Mouse (Mus musculus) hindbrain, embryonic 11.5 days (tissue): ENCODE results near the gene Ahnak2. TPM values are rescaled to one million over a fixed set of nuclear protein-coding genes. Genes with fewer than 3 reads are reported as not detected.

Experiments
- ATAC-seq: fragments of 200-750 bp; cut with Nextera tagmentation; 2 replicates; pipeline ENCODE4 v1.8.0; 2017; ENCODE audit warnings: mild to moderate bottlenecking, moderate TSS enrichment, moderate library complexity; ENCODE audit not compliant: low FRiP score
- DNase-seq: peaks from one replicate; pipeline ENCODE4 v3.0.0-alpha.2; 2015; ENCODE audit warnings: low spot score
- H3K27ac ChIP-seq: fragments of 300-500 bp; sonication (generic); 2 replicates; pipeline ENCODE4 v1.5.1; 2014; ENCODE audit warnings: mild to moderate bottlenecking, low read depth, low read length
- H3K27me3 ChIP-seq: fragments of 300-500 bp; sonication (generic); 2 replicates; pipeline ENCODE4 v1.6.1; 2014; ENCODE audit warnings: mild to moderate bottlenecking, low read length, moderate library complexity, mixed read lengths; ENCODE audit not compliant: control insufficient read depth, insufficient read depth
- H3K36me3 ChIP-seq: fragments of 300-500 bp; sonication (generic); 2 replicates; pipeline ENCODE4 v1.6.1; 2014; ENCODE audit warnings: mild to moderate bottlenecking, low read length, moderate library complexity, mixed read lengths; ENCODE audit not compliant: control insufficient read depth, insufficient read depth
- H3K4me1 ChIP-seq: fragments of 300-500 bp; sonication (generic); replicated peaks from 2 replicates; pipeline ENCODE4 v1.6.1; 2014; ENCODE audit warnings: low read length, mixed read lengths; ENCODE audit not compliant: control insufficient read depth, insufficient read depth
- H3K4me2 ChIP-seq: fragments of 300-500 bp; sonication (generic); replicated peaks from 2 replicates; pipeline ENCODE4 v1.6.1; 2014; ENCODE audit warnings: mild to moderate bottlenecking, low read depth, low read length
- H3K4me3 ChIP-seq: fragments of 300-500 bp; sonication (generic); 2 replicates; pipeline ENCODE4 v1.5.1; 2014; ENCODE audit warnings: low read depth, low read length
- H3K9ac ChIP-seq: fragments of 300-500 bp; sonication (generic); 2 replicates; pipeline ENCODE4 v1.6.1; 2014; ENCODE audit warnings: low read depth, low read length
- H3K9me3 ChIP-seq: fragments of 300-500 bp; sonication (generic); 2 replicates; pipeline ENCODE4 v1.6.1; 2016; ENCODE audit warnings: low read length; ENCODE audit not compliant: control insufficient read depth
- WGBS: fragments of 180-500 bp; shearing (Covaris S2); extraction: QIAGEN DNeasy Blood & Tissue Kit; methylation state at CpG from one replicate; pipeline ENCODE4 v1.1.7; 2014; 5-methylcytosine and 5-hydroxymethylcytosine counted together
- polyA plus RNA-seq: library from polyadenylated mRNA; unstranded; fragments of >200 nt; fragmentation: Nextera tagmentation; extraction: Ambion mirVana; gene quantifications from 2 replicates; pipeline ENCODE4 v1.2.1, GENCODE M21; 2014

The Ahnak2 gene
- polyA plus RNA-seq, 1 experiment from 2014 or later, result 0.29 TPM

- Histone ChIP-seq H3K4me1 (no peaks in the 10 kb centered on the region), H3K27ac (no peak overlapping the region), H3K9me3 (no peaks in the 10 kb centered on the region), H3K36me3 (no peaks in the 10 kb centered on the region), H3K4me2 (no peak overlapping the region), H3K27me3 (no peaks in the 10 kb centered on the region), H3K4me3 (no peak overlapping the region), H3K9ac (no peak overlapping the region)
- no peak for DNase-seq
- no peak for ATAC-seq
- WGBS, result 90% methylated on average over 3 of the region's 3 CpGs
Observed at GRCm38 (mm10) chr12:112762018-112762417, 40.4 kb downstream of the Ahnak2 start.

- ATAC-seq (no peak), DNase-seq (no peak)
- H3K9me3 ChIP-seq, result no peaks in the 10 kb centered on the region
- H3K4me3 ChIP-seq, result no peak overlapping the region
- H3K4me2 ChIP-seq, result no peak overlapping the region
- 89% methylated on average over 4 of the region's 4 CpGs for WGBS
- no peak overlapping the region for H3K9ac ChIP-seq
- H3K27ac ChIP-seq, result no peak overlapping the region
- no peaks in the 10 kb centered on the region for H3K4me1 ChIP-seq
- H3K27me3 ChIP-seq, result no peaks in the 10 kb centered on the region
- no peaks in the 10 kb centered on the region for H3K36me3 ChIP-seq
Observed at GRCm38 (mm10) chr12:112761411-112761810, 41.0 kb downstream of the Ahnak2 start.

GRCm38 (mm10) chr12:112760154-112760926 is 42.1 kb downstream of the Ahnak2 start, which contains the start of gene Pld4:
Gene Pld4 (plus strand): TSS chr12:112760655.
- no peaks in the 10 kb centered on the region for H3K9me3 ChIP-seq
- H3K4me2 ChIP-seq, result no peak within 1 kb of the TSS
- no peak for ATAC-seq
- WGBS, result 49% methylated on average over 4 of the region's 4 CpGs
- no peak within 1 kb of the TSS for H3K9ac ChIP-seq
- H3K36me3 ChIP-seq, result no peaks in the 10 kb centered on the region
- DNase-seq, result no peak
- H3K4me1 ChIP-seq, result no peaks in the 10 kb centered on the region
- H3K4me3 ChIP-seq, result no peak within 1 kb of the TSS
- no peaks in the 10 kb centered on the region for H3K27me3 ChIP-seq
- H3K27ac ChIP-seq, result no peak within 1 kb of the TSS

GRCm38 (mm10) chr12:112759471-112759870 is 43.0 kb downstream of the Ahnak2 start:
- Histone ChIP-seq H3K9me3 (no peaks in the 10 kb centered on the region), H3K4me1 (no peaks in the 10 kb centered on the region), H3K27me3 (no peaks in the 10 kb centered on the region), H3K4me2 (no peak overlapping the region), H3K4me3 (no peak overlapping the region), H3K9ac (no peak overlapping the region), H3K36me3 (no peaks in the 10 kb centered on the region), H3K27ac (no peak overlapping the region)
- no peak for DNase-seq
- WGBS, result 94% methylated on average over 3 of the region's 3 CpGs
- ATAC-seq, result no peak

GRCm38 (mm10) chr12:112757896-112758295 is 44.6 kb downstream of the Ahnak2 start:
- no peak overlapping the region for H3K27ac ChIP-seq
- DNase-seq (no peak), ATAC-seq (no peak)
- H3K4me3 ChIP-seq, result no peak overlapping the region
- no peak overlapping the region for H3K4me2 ChIP-seq
- WGBS, result 85% methylated on average over 5 of the region's 5 CpGs
- H3K27me3 ChIP-seq, result no peaks in the 10 kb centered on the region
- no peak overlapping the region for H3K9ac ChIP-seq
- no peaks in the 10 kb centered on the region for H3K9me3 ChIP-seq
- H3K36me3 ChIP-seq, result no peaks in the 10 kb centered on the region
- no peaks in the 10 kb centered on the region for H3K4me1 ChIP-seq

- ATAC-seq (no peak), DNase-seq (no peak)
- H3K27me3 ChIP-seq, result no peaks in the 10 kb centered on the region
- H3K36me3 ChIP-seq, result no peaks in the 10 kb centered on the region
- no peak overlapping the region for H3K9ac ChIP-seq
- no peak overlapping the region for H3K27ac ChIP-seq
- H3K4me2 ChIP-seq, result no peak overlapping the region
- WGBS, result 72% methylated on average over 4 of the region's 4 CpGs
- H3K9me3 ChIP-seq, result no peaks in the 10 kb centered on the region
- H3K4me3 ChIP-seq, result no peak overlapping the region
- no peaks in the 10 kb centered on the region for H3K4me1 ChIP-seq
Observed at GRCm38 (mm10) chr12:112755900-112756299, 46.6 kb downstream of the Ahnak2 start.

- ATAC-seq, result no peak
Observed at GRCm38 (mm10) chr12:112752399-112752798, 50.1 kb downstream of the Ahnak2 start.

GRCm38 (mm10) chr12:112750976-112751375 is 51.5 kb downstream of the Ahnak2 start:
- no peak for DNase-seq
- 87% methylated on average over 12 of the region's 12 CpGs for WGBS
- no peak overlapping the region for H3K9ac ChIP-seq
- H3K4me1 ChIP-seq, result no peaks in the 10 kb centered on the region
- no peaks in the 10 kb centered on the region for H3K36me3 ChIP-seq
- H3K4me2 ChIP-seq, result no peak overlapping the region
- no peak for ATAC-seq
- no peaks in the 10 kb centered on the region for H3K27me3 ChIP-seq
- H3K27ac ChIP-seq, result no peak overlapping the region
- no peak overlapping the region for H3K4me3 ChIP-seq
- no peaks in the 10 kb centered on the region for H3K9me3 ChIP-seq

More at GRCm38 (mm10) chr12:112752399-112752798, 50.1 kb downstream of the Ahnak2 start:
- Histone ChIP-seq H3K4me3 (no peak overlapping the region), H3K9ac (no peak overlapping the region), H3K27ac (no peak overlapping the region), H3K27me3 (no peaks in the 10 kb centered on the region), H3K4me1 (no peaks in the 10 kb centered on the region), H3K4me2 (no peak overlapping the region), H3K36me3 (no peaks in the 10 kb centered on the region), H3K9me3 (no peaks in the 10 kb centered on the region)
- no peak for DNase-seq
- WGBS, result 58% methylated on average over 2 of the region's 2 CpGs

GRCm38 (mm10) chr12:112747606-112747970 is 54.9 kb downstream of the Ahnak2 start:
- no peak for ATAC-seq
- no peaks in the 10 kb centered on the region for H3K36me3 ChIP-seq
- no peaks in the 10 kb centered on the region; the same call in 1 of the 2 replicates for H3K4me1 ChIP-seq
- 76% methylated on average over 8 of the region's 8 CpGs for WGBS
- H3K4me2 ChIP-seq, result no peak overlapping the region
- H3K27ac ChIP-seq, result peak overlapping the region; percentile 73
- DNase-seq, result no peak
- H3K4me3 ChIP-seq, result no peak overlapping the region
- H3K9me3 ChIP-seq, result no peaks in the 10 kb centered on the region
- no peaks in the 10 kb centered on the region for H3K27me3 ChIP-seq
- peak overlapping the region; percentile 37; the same call in 1 of the 2 replicates for H3K9ac ChIP-seq
